Mouse (Mus musculus) C2C12 (cell line): ENCODE data around the gene Pax7.

Experiments
- CEBPB ChIP-seq: IDR thresholded peaks from one replicate; pipeline ENCODE4 v1.6.1; 2011; ENCODE audit warnings: low read depth, mild to moderate bottlenecking, control low read depth, moderate library complexity
- CTCF ChIP-seq: IDR thresholded peaks from one replicate; pipeline ENCODE4 v1.5.1; 2011; ENCODE audit not compliant: control insufficient read depth, insufficient read depth, insufficient read length
- FOSL1 ChIP-seq: IDR thresholded peaks from one replicate; pipeline ENCODE4 v1.8.0; 2011; ENCODE audit warnings: mild to moderate bottlenecking, low read length; ENCODE audit not compliant: poor library complexity, insufficient read depth, severe bottlenecking
- MAX ChIP-seq: IDR thresholded peaks from one replicate; pipeline ENCODE4 v1.6.1; 2011; ENCODE audit warnings: mild to moderate bottlenecking, control low read depth
- MYOD1 ChIP-seq: IDR thresholded peaks from one replicate; pipeline ENCODE4 v1.6.1; 2011; ENCODE audit warnings: low read depth; ENCODE audit not compliant: control insufficient read depth, insufficient read length
- MYOG ChIP-seq: IDR thresholded peaks from one replicate; pipeline ENCODE4 v1.6.1; 2011; ENCODE audit not compliant: control insufficient read depth, insufficient read length; ENCODE audit errors: extremely low read depth
- USF1 ChIP-seq: IDR thresholded peaks from one replicate; pipeline ENCODE4 v1.6.1; 2011; ENCODE audit warnings: low read depth, mild to moderate bottlenecking, control low read depth, moderate library complexity

DNA sequence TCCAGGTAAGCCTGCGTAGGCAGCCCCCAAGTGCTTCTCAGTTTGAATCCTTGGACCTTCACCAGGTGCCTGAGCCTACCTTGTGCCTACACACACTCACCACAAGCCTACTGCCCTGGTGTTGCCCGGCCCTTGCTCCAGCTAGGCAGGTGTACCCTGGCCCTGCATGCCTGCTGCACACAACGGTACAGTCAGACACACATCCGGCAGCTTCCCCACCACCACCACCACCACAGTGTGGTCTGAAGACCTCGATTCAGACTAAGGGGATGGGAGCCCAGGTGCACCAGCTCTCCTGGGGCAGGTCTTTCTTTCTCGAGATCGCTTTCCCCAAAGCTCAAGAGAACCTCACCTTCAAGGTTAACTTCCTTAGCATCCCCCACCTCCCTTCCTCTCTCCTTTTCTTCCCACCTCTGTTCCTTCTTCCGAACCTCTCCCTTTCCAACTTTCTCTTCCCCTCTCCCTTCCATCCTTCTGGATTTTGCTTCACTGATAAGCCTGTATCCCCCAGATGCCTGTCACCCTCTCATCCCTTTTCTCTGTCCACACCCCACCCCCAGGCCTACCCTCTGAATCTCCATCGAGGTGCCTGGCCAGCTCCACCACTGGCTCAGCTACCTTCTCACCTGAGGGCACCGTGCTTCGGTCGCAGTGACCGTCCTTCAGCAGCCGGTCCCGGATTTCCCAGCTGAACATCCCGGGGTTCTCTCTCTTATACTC is 4.3 kb downstream of the Pax7 start:
- no peak for TF ChIP-seq MAX
- no peak for TF ChIP-seq CTCF
- no peak for TF ChIP-seq FOSL1
- no peak for TF ChIP-seq USF1
- no peak for TF ChIP-seq MYOG
- TF ChIP-seq MYOD1, result no peak
- no peak for TF ChIP-seq CEBPB
